Mouse (Mus musculus) forebrain, embryonic 15.5 days (tissue): Measurements from ENCODE around the gene Gm21822. TPM values are rescaled to one million over a fixed set of nuclear protein-coding genes. Genes with fewer than 3 reads are reported as not detected.
"Not testable (repeated sequence)": the region's sequence is repeated elsewhere in the genome, so short reads cannot be mapped to it uniquely, and the experiment has no call there.

ENCODE experiments used
- ATAC-seq: fragments of 200-750 bp; cut with Nextera tagmentation; replicated peaks from 2 replicates; pipeline ENCODE4 v1.8.0; 2017; ENCODE audit warnings: mild to moderate bottlenecking, moderate TSS enrichment, moderate library complexity
- H3K27ac ChIP-seq: fragments of 300-500 bp; sonication (generic); replicated peaks from 2 replicates; pipeline ENCODE4 v1.5.1; 2015; ENCODE audit warnings: mild to moderate bottlenecking, inconsistent platforms
- H3K27me3 ChIP-seq: fragments of 300-500 bp; sonication (generic); 2 replicates; pipeline ENCODE4 v1.6.1; 2015; ENCODE audit warnings: inconsistent platforms
- H3K36me3 ChIP-seq: fragments of 300-500 bp; sonication (generic); 2 replicates; pipeline ENCODE4 v1.6.1; 2015; ENCODE audit warnings: mild to moderate bottlenecking, inconsistent platforms
- H3K4me1 ChIP-seq: fragments of 300-500 bp; sonication (generic); 2 replicates; pipeline ENCODE4 v1.6.1; 2015; ENCODE audit warnings: inconsistent platforms
- H3K4me2 ChIP-seq: fragments of 300-500 bp; sonication (generic); replicated peaks from 2 replicates; pipeline ENCODE4 v1.6.1; 2015; ENCODE audit warnings: mild to moderate bottlenecking, inconsistent platforms
- H3K4me3 ChIP-seq: fragments of 300-500 bp; sonication (generic); 2 replicates; pipeline ENCODE4 v1.5.1; 2015; ENCODE audit warnings: mild to moderate bottlenecking, inconsistent platforms
- H3K9ac ChIP-seq: fragments of 300-500 bp; sonication (generic); replicated peaks from 2 replicates; pipeline ENCODE4 v1.6.1; 2015; ENCODE audit warnings: mild to moderate bottlenecking, inconsistent platforms
- H3K9me3 ChIP-seq: fragments of 300-500 bp; sonication (generic); 2 replicates; pipeline ENCODE4 v1.6.1; 2016; ENCODE audit warnings: inconsistent platforms
- WGBS: fragments of 180-500 bp; shearing (Covaris S2); methylation state at CpG from one replicate; pipeline ENCODE4 v1.1.7; 2015; ENCODE audit warnings: mixed read lengths; 5-methylcytosine and 5-hydroxymethylcytosine counted together
- polyA plus RNA-seq: library from polyadenylated mRNA; unstranded; fragments of >200 nt; fragmentation: Nextera tagmentation; extraction: Ambion mirVana; gene quantifications from 2 replicates; pipeline ENCODE4 v1.2.1, GENCODE M21; 2015

Gm21822 gene
- not detected in 2 replicates for polyA plus RNA-seq

- H3K36me3 ChIP-seq, H3K4me1 ChIP-seq, H3K27me3 ChIP-seq, H3K9me3 ChIP-seq, ATAC-seq, H3K27ac ChIP-seq, H3K4me3 ChIP-seq, H3K9ac ChIP-seq, H3K4me2 ChIP-seq: not testable (repeated sequence)
- no CpG with 5 or more reads among the region's 3 CpGs for WGBS
Measured at GRCm38 (mm10) chrY:18654182-18654581, at the start of gene Gm21822. Gene Gm21822 (plus strand): TSS chrY:18654482.
